Mouse (Mus musculus) CD8-positive naive resting alpha-beta T cell, adult 2 months (primary cell): ENCODE results near the gene Pmepa1.
A peak's percentile ranks its signal among the peaks of the same experiment; 100 is the strongest.

Experiments
- DNase-seq, 2 experiments: peaks; one replicate each; pipeline ENCODE4 v3.0.0; 2022; ENCODE audit warnings: low read depth in 2 of 2, low spot score in 2 of 2

Pmepa1 gene

DNA sequence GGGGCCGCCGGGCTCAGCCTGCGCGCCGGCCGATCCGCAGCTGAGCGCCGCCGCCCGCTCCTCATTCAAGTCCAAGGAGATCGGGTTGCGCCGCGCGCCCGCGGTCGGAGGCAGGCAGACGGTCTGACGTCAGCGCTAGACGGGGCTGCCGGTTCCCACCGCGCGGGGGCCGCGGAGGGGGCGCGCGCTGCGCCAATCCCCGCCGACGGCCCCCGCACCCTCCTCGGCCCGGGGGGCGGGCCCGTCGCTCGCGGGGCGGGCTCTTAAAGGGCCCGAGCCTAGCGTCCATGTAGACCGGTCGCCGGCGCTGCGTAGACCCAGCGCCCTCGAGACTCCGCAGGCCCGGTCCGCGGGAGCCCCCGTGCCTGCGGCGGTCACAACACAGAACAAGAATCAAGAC, at the start of gene Pmepa1:
Gene Pmepa1 (minus strand): TSS at position 125 of the 400 bp plus-strand sequence.
- DNase-seq, result peak; percentile 75 to 80

DNA sequence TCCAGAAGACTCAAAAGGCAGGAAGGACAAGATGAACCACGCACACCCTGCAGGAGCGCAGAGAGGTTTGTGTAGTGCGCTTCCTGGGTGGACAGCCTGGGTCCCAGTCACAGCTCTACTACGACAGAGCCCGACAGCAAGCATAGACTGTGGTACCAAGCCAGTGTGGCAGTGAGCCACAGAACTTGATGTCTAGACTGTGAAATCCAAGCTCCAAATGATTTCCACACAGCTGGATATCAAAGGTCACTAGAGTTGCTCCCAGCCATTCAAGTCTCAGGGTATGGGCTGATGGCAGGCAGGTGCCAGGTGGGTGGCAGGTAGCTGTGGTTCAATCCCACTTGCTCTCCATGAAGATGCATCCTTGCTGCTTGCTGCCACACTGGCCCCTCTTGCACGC, 45.4 kb upstream of the Pmepa1 start:
- DNase-seq, result no peak

GRCm38 (mm10) chr2:173321194-173321593, 44.9 kb upstream of the Pmepa1 start:
- DNase-seq, result no peak

- no peak for DNase-seq
These were observed 38.0 kb upstream of the Pmepa1 start for GRCm38 (mm10) chr2:173314291-173314690.

GRCm38 (mm10) chr2:173308486-173308885, 32.2 kb upstream of the Pmepa1 start:
- DNase-seq, result no peak

- no peak for DNase-seq
These were observed 31.7 kb upstream of the Pmepa1 start for GRCm38 (mm10) chr2:173307984-173308383.

GRCm38 (mm10) chr2:173307561-173307960, 31.2 kb upstream of the Pmepa1 start:
- DNase-seq, result peak in 1 of 2 experiments; percentile 21

- no peak for DNase-seq
These were observed 30.6 kb upstream of the Pmepa1 start for GRCm38 (mm10) chr2:173306734-173307525.

GRCm38 (mm10) chr2:173305011-173305410, 28.7 kb upstream of the Pmepa1 start:
- DNase-seq, result no peak

- DNase-seq, result no peak
These were observed 24.6 kb upstream of the Pmepa1 start for GRCm38 (mm10) chr2:173300663-173301630.

- no peak for DNase-seq
These were observed 20.1 kb upstream of the Pmepa1 start for GRCm38 (mm10) chr2:173296408-173296807.

- DNase-seq, result no peak
These were observed 16.7 kb upstream of the Pmepa1 start for GRCm38 (mm10) chr2:173293042-173293441.

GRCm38 (mm10) chr2:173292551-173292950, 16.2 kb upstream of the Pmepa1 start:
- DNase-seq, result no peak

DNA sequence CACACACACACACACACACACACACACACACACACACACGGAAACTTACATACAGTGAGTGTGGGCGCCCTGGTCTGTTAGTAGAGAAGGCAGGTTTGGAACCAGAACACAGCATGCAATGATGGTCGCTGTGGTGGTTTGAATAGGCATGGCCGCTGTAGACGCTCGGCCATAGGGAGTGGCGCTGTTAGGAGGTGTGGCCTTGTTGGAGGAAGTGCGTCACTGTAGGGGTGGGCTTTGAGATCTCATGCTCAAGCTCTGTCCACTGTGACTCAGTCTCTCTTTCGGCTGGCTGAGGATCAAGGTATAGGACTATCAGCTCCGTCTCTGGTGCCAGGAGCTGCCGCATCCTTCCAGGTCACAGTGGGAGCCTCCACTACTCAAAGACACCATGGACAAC, 14.6 kb upstream of the Pmepa1 start:
- no peak for DNase-seq

DNA sequence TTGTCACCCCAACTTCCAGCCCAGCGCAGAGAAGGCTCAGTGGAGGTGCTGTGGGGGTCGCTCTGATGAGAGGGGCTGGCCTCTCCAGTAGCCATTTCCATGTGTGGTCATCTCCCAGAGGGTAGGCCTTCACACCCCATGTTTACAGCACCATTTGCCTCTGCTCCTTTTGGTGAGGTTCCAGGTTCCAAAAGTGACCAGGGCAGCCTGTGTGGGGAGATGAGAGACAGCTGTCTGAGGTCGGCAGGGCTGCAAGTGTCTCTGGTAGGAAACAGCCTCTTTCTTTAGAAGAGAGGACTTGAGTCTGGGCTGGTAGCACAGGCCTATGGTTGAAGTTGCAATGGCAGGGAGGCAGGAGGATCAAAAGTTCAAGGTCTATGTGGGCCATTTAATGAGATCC, 13.6 kb upstream of the Pmepa1 start:
- DNase-seq, result no peak

DNA sequence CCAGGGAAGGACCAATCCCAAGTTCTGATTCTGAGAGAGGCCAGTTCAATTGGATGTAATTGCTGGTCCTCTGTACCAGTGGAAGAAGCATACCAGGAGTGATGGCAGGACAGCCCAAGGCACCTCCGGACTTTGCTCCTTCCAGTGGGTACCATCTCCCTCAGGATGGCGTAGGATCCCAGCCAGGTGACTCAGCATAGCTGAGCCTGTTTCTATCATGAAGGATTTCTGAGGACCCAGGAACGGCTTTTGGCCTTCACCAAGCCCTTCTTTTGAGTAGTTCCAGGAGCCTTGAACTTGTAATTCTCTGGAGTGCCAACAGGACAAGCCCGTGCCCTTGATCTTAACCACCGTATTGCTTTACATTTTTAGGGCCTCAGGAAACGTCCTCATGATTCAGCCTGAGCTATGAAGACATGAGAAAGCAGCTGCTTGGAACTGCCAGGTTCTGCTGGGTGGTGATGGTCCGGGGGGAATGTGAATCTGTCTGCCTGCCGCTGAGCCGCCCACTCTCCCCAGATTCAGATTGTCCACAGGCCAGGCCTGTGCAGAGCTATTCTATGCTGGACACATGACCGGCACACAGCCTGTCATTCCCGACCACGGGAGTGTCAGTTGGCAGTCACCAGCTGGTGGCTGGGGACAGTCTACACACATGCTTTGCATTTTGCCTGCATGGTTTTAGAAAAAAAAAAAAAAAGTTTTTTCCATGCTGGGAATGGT, 9.6 kb upstream of the Pmepa1 start:
- no peak for DNase-seq

DNA sequence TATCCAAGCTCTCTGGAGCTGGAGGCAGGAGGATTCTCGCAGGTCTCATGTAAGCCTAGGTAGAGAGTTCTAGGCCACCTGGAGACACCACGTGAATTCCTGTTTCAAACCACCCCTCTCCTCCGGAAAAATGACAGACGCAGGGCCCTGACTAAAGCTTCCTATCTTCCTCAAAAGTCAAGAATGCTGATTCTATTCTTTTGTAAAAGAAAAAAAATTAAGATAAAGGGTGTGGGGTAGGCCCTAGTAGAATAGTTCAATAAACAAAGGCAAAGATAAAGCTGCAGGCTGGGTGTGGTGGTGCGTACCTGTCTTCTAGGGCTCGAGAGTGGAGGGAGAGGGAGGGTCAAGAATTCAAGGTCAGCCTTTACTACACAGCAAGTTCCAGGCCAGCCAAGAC, 8.4 kb upstream of the Pmepa1 start:
- no peak for DNase-seq

DNA sequence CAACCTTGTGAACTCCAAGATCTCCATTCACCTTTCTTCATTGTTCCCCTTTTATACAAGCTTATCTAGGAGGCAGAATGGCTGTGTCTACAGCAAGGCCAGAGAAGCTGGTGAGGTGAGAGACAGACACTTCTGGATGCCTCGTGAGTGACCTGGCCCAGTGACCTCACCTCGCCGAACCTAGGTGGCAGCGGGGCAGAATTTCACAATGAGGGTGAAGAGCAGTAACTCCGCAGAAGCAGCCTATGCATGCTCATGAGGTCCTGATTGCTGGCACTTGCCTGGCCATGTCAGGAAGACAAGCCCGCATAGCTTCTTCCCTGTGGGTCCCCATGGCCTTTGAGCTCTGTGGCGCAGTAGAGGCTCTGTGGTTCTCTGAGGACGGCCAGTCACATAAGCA, 5.9 kb upstream of the Pmepa1 start:
- no peak for DNase-seq

- no peak for DNase-seq
These were observed 4.9 kb upstream of the Pmepa1 start for GRCm38 (mm10) chr2:173281021-173281937.

GRCm38 (mm10) chr2:173278846-173279580, 2.7 kb upstream of the Pmepa1 start:
- DNase-seq, result peak; percentile 41 to 49
